In genomic region chr3:145648991-145649851, GRCm38 (mm10) we compare ENCODE assay signal across 8 mouse cellular contexts. TPM values are rescaled to one million over a fixed set of nuclear protein-coding genes. Genes with fewer than 3 reads are reported as not detected.
DNase-seq lines count a peak whose midpoint lies in the region; ATAC-seq lines count a peak whose summit lies in the region.

No protein-coding gene starts in this region.

- H3K4me1 ChIP-seq in embryonic facial prominence, embryonic 10.5 days = peaks cover 76% of the 10 kb centered on the region
- peaks cover 38% of the 10 kb centered on the region for H3K4me1 ChIP-seq in heart, embryonic 11.5 days (ENCODE audit: control insufficient read depth, insufficient read depth, low read length)
- peaks cover 67% of the 10 kb centered on the region for H3K4me1 ChIP-seq in kidney, embryonic 15.5 days
- peaks cover 27% of the 10 kb centered on the region for H3K4me1 ChIP-seq in stomach, embryonic 15.5 days

- WGBS in embryonic facial prominence, embryonic 10.5 days = under 1% methylated on average over 49 of the region's 49 CpGs
- WGBS in heart, embryonic 11.5 days (ENCODE audit: insufficient replicate concordance) = under 1% methylated on average over 49 of the region's 49 CpGs
- WGBS in kidney, embryonic 15.5 days = under 1% methylated on average over 49 of the region's 49 CpGs
- under 1% methylated on average over 49 of the region's 49 CpGs for WGBS in stomach, embryonic 15.5 days

- ATAC-seq in heart, embryonic 11.5 days (replicated peaks; ENCODE audit: insufficient number of reproducible peaks, low FRiP score, low TSS enrichment) = no peak
- ATAC-seq in kidney, embryonic 15.5 days (replicated peaks; ENCODE audit: low FRiP score) = peak; percentile 13; the same call in 1 of the 2 replicates
- ATAC-seq in stomach, embryonic 15.5 days (ENCODE audit: insufficient read depth, low FRiP score, low read depth) = no peak
- ATAC-seq in inflammation-experienced regulatory T-cells, adult 6 months = no peak

- peak overlapping the region; percentile 95 for H3K27ac ChIP-seq in embryonic facial prominence, embryonic 10.5 days (replicated peaks)
- H3K27ac ChIP-seq in heart, embryonic 11.5 days (ENCODE audit: low read depth, low read length) = peak overlapping the region; percentile 95
- peak overlapping the region; percentile 93 for H3K27ac ChIP-seq in kidney, embryonic 15.5 days
- peak overlapping the region; percentile 95 for H3K27ac ChIP-seq in stomach, embryonic 15.5 days

- intact Hi-C loops in heart, postnatal 25 days (cut with DNase I) = loop anchor here (2.0 to 5.0 kb wide), 3 partner anchors 66 to 258 kb away; no protein-coding TSS in a partner anchor

- H3K36me3 ChIP-seq in embryonic facial prominence, embryonic 10.5 days (replicated peaks) = peaks cover 13% of the 10 kb centered on the region
- 0 out of 2 replicates have a peak, but pooled peaks cover 5% of the 10 kb centered on the region for H3K36me3 ChIP-seq in heart, embryonic 11.5 days (ENCODE audit: control insufficient read depth, insufficient read depth, low read length)
- H3K36me3 ChIP-seq in kidney, embryonic 15.5 days = peaks cover 15% of the 10 kb centered on the region
- no peaks in the 10 kb centered on the region for H3K36me3 ChIP-seq in stomach, embryonic 15.5 days

- peaks cover 26% of the 10 kb centered on the region for H3K27me3 ChIP-seq in embryonic facial prominence, embryonic 10.5 days (replicated peaks; ENCODE audit: low read depth, poor library complexity, severe bottlenecking)
- H3K27me3 ChIP-seq in heart, embryonic 11.5 days (ENCODE audit: control insufficient read depth, insufficient read depth, low read length) = no peaks in the 10 kb centered on the region
- H3K27me3 ChIP-seq in kidney, embryonic 15.5 days = no peaks in the 10 kb centered on the region
- H3K27me3 ChIP-seq in stomach, embryonic 15.5 days (replicated peaks) = no peaks in the 10 kb centered on the region

- H3K9ac ChIP-seq in heart, embryonic 11.5 days (ENCODE audit: low read depth, low read length) = peak overlapping the region; percentile 97
- peak overlapping the region; percentile 61 for H3K9ac ChIP-seq in kidney, embryonic 15.5 days
- H3K9ac ChIP-seq in stomach, embryonic 15.5 days = peak overlapping the region; percentile 74

- peak overlapping the region; percentile 80 for H3K4me3 ChIP-seq in embryonic facial prominence, embryonic 10.5 days
- peak overlapping the region; percentile 89 for H3K4me3 ChIP-seq in heart, embryonic 11.5 days (ENCODE audit: low read depth, low read length)
- peak overlapping the region; percentile 55 for H3K4me3 ChIP-seq in kidney, embryonic 15.5 days (replicated peaks)
- H3K4me3 ChIP-seq in stomach, embryonic 15.5 days (replicated peaks) = peak overlapping the region; percentile 67

- DNase-seq in heart, adult 11 months = peak; percentile 97
- no peak for DNase-seq in heart, postnatal 25 days (ENCODE audit: low spot score)
- DNase-seq in embryonic facial prominence, embryonic 10.5 days (ENCODE audit: low spot score) = peak; percentile 80
- peak; percentile 69 for DNase-seq in lung, postnatal 14 days

- peak overlapping the region; percentile 80 for H3K4me2 ChIP-seq in heart, embryonic 11.5 days
- peak overlapping the region; percentile 94 for H3K4me2 ChIP-seq in kidney, embryonic 15.5 days
- H3K4me2 ChIP-seq in stomach, embryonic 15.5 days = peak overlapping the region; percentile 89

- H3K9me3 ChIP-seq in embryonic facial prominence, embryonic 10.5 days = no peaks in the 10 kb centered on the region
- H3K9me3 ChIP-seq in heart, embryonic 11.5 days (replicated peaks; ENCODE audit: control insufficient read depth, low read length) = no peaks in the 10 kb centered on the region
- no peaks in the 10 kb centered on the region for H3K9me3 ChIP-seq in kidney, embryonic 15.5 days (replicated peaks)
- no peaks in the 10 kb centered on the region for H3K9me3 ChIP-seq in stomach, embryonic 15.5 days

RNA-seq across cellular contexts. Expression of gene Ccn1, which starts 0.6 kb away (rescaled TPM):
- 10 to 100 TPM; 46.8 to 75.2 TPM for total RNA-seq in heart, postnatal 25 days (2021)
- 40.2 and 42.2 TPM in 2 replicates for polyA plus RNA-seq in embryonic facial prominence, embryonic 10.5 days (2016; fragmentation: Nextera tagmentation; extraction: Ambion mirVana)
- polyA plus RNA-seq in heart, embryonic 11.5 days (2014; fragmentation: Nextera tagmentation; extraction: Ambion mirVana) = 55.6 and 61.9 TPM in 2 replicates
- 67.7 and 68.6 TPM in 2 replicates for polyA plus RNA-seq in kidney, embryonic 15.5 days (2015; fragmentation: Nextera tagmentation; extraction: Ambion mirVana)
- 39.7 and 45.1 TPM in 2 replicates for polyA plus RNA-seq in stomach, embryonic 15.5 days (2015; fragmentation: Nextera tagmentation; extraction: Ambion mirVana)
- not detected for polyA plus RNA-seq in inflammation-experienced regulatory T-cells, adult 6 months (2017; shearing (Covaris generic))

Comparison
In these comparisons a context has a peak if more than half of its experiments do, and no peak if none do; other contexts are left out.
1. RNA of gene Ccn1, which starts 0.6 kb away (polyA plus RNA-seq): 67.7 to 68.6 TPM in kidney, embryonic 15.5 days, 55.6 to 61.9 TPM in heart, embryonic 11.5 days, 39.7 to 45.1 TPM in stomach, embryonic 15.5 days and 40.2 to 42.2 TPM in embryonic facial prominence, embryonic 10.5 days; not detected in inflammation-experienced regulatory T-cells, adult 6 months; every median in the first group is over 10 times any median in the second.
2. Peak in every context shown above with its lines, with median percentiles within 50 percentile points of each other: H3K27ac ChIP-seq, H3K4me3 ChIP-seq, H3K4me2 ChIP-seq and H3K9ac ChIP-seq.